Mouse (Mus musculus) urinary bladder, postnatal 36 days (tissue): ENCODE measurements around the gene Dnah17.

ENCODE experiments used
- DNase-seq, 2 experiments: peaks; one replicate each; pipeline ENCODE4 v3.0.0; 2022; ENCODE audit warnings: low spot score in 2 of 2, mixed read lengths in 1 of 2

Gene Dnah17

DNA sequence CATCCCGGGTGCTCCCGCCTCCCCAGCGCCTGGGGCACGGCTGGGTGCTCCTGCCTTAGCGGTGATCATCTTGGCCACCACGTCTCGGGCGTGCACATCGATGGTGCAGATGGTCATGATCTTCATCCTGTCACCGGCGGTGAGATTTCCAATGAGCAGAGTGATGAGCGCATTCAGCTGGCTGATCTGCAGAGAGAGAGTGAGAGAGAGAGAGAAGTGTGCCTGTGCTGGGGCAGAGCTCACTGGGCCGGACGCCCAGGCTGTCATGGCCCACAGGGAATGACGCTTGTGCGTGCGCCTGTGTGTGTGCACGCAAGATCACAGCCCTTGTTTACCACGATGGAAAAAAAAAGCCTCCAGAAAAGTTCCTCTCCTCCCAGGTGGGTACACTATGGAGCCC, 41.5 kb downstream of the Dnah17 start:
- no peak for DNase-seq

DNA sequence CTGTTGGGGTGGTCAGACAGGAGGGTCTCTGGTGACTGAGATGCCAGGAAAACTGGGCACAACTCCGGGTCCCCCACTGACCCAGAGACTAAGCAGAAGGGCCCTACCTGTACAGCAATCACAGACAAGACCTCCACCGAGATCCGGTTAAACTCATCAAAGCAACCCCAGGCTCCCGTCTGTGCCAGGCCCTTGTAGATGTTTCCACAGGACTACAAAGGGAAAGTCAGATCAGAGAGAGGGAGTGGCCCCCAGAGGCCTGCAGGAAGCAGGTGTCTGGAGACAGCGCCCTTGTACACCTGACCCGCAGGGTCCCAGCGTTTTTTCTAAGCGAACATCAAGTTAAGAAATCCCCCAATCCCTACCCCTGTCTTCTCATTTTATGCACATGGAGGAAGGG, 44.5 kb downstream of the Dnah17 start:
- DNase-seq, result no peak

DNA sequence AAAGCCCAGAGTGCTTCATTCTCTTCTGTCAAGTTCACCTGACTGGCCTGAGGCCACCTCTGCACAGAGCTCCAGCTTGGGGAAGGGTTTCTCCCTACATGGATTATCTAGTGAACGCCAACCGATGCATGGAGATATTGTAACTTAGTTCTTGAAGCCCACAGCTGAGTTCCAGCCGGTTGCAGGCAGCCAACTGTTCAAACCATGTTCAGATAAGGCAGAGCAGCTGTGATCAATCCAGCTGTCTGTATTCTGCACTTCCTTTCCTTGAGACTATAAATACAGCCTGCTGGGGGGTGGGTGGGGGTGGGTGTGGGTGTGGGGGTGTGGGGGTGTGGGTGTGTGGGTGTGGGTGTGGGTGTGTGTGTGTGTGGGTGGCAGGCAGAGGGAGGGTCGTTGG, 45.3 kb downstream of the Dnah17 start:
- DNase-seq, result no peak

- DNase-seq, result no peak
These were observed 46.2 kb downstream of the Dnah17 start for GRCm38 (mm10) chr11:118084266-118084665.

- peak; percentile 23 to 48 for DNase-seq
These were observed 46.6 kb downstream of the Dnah17 start for GRCm38 (mm10) chr11:118083811-118084210.

- DNase-seq, result no peak
These were observed 48.1 kb downstream of the Dnah17 start for GRCm38 (mm10) chr11:118082294-118082693.

- DNase-seq, result no peak
These were observed 50.7 kb downstream of the Dnah17 start for GRCm38 (mm10) chr11:118079750-118080149.

- no peak for DNase-seq
These were observed 53.5 kb downstream of the Dnah17 start for GRCm38 (mm10) chr11:118076929-118077328.

DNA sequence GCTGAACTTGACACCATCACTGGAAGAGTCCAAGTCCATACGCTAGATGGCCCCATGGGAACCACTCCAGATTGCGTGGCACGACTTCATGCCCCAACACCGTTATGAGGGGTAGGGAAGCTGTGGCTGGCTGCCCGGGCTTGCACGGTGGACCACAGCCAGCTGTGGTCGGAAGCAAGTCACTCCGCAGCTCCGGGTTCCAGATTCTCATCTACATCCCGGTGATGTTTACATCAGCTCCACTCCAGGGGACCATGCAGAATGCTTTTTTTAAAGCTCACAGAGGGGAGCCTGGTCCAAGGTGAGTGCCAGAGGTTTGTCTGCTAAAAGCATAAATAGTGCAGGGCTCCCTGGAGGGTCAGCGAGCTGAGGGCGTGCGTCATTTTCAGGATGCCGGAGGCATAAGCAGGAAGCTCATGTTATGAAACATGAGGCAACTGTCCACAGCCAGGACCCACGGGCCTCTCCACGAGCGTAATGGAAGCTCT, 55.4 kb downstream of the Dnah17 start:
- no peak for DNase-seq

DNA sequence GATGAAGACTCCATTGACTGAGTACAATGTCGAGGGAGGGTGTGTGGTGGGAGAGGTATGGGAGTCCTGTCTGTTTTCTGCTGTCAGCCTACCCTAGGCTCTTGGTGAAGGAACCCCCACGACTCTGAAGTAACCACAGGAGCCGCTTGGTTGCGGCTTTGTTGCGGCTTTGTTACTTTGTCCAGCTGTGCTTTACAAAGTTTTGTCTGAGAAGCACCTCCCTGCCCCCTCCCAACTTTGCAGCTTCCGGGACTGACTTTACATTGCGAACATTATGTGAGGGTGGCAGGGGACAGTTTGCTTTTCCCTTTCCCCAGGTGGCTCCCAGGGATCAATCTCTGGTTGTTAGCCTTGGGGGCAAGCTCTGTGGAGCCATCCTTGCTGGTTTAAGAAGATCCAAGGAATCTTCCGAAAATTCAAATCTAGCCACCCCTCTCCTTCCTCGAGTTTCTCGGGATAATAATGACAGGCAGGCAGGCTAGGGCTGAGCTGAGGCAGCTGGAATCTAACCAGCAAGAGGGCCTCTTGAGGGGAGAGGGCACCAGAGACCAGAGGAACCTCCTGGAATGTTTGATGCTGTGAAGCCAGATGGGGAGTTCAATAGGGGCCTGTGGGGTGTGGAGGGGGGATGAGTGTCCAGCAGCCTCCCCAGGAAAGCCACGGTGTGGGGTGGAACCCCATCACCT, 59.1 kb downstream of the Dnah17 start:
- DNase-seq, result no peak

DNA sequence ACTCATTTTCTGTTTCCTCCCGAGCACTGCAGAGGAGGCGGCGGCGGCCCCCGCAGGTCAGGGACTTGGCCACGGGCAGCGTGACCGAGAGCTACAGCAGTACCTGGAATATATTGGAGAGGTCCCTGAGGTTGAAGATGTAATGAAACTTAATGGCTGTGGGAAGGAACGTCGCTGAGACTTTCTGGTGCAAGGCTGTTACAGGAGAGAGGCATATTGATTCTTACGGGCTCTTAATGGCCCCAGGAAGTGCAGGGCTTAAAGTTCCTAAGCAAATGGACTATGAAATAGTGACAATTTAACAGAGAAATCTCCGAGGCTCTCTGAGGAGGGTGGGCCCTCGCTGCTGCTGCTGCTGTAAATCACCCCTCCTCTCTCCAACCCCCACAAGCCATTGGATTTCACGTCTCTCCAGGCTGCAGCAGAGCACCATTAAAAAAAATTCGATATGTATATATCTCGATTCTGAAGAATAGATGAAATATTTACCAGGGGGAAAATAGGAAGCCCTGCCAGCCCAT, 61.6 kb downstream of the Dnah17 start:
- DNase-seq, result no peak

DNA sequence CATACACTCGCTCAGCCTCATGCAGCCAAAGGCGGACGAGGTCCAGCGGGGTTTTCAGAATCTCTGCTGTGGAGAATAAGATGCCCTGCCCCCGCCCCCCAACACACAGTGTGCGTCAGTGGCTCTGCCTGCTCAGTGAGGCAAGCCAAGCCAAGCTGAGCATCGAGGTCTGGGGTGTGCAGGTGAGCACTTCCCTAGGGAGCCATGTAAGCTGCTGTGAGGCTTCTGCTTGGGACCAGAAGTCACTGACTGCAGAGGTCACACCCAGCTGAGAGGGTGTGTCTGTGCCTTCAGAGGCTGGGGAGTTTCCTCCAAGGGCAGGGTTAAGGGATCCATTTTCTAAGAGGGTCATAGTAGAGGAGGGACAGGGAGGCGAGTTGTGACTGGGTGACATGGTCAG, 62.8 kb downstream of the Dnah17 start:
- no peak for DNase-seq

GRCm38 (mm10) chr11:118060038-118060437, 70.4 kb downstream of the Dnah17 start:
- DNase-seq, result no peak

DNA sequence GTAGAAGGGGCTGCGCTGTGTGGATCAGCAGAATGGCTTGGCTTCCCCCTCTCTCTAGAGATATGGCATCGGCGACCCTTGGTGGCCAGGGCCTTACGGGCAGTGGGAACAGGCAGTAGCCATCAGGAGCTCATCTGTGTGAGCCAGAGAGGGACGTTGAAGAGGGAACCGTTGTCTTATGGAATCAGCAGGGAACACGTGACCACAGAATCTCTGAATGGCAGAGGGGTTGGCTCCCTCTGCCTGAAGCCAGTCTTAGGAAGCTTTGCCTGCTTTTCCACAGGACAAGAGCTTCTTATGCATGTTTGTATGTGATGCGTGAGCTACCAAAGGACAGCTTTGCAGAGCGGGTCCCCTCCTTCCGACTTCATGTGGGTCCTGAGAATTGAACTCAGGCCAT, 71.6 kb downstream of the Dnah17 start:
- DNase-seq, result no peak

DNA sequence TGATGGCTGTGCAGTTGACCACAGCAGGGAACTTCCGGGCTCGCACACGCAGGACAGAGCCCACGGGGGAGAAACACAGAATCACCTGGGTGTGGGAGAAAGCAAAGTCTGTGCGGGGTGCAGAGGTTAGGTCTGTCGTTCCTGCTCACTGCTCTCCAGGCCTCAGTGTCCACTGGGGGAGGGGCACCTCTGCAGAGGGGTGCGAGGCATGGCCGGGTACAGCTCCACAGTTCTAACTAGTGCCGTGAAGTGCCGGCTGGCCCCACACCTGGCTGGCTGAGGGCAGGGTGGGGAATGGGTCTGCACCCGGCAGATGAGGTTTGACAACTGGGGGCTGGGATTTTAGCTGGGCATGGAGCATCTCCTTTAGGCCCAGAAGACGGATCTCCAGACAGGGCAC, 72.1 kb downstream of the Dnah17 start:
- DNase-seq, result no peak

DNA sequence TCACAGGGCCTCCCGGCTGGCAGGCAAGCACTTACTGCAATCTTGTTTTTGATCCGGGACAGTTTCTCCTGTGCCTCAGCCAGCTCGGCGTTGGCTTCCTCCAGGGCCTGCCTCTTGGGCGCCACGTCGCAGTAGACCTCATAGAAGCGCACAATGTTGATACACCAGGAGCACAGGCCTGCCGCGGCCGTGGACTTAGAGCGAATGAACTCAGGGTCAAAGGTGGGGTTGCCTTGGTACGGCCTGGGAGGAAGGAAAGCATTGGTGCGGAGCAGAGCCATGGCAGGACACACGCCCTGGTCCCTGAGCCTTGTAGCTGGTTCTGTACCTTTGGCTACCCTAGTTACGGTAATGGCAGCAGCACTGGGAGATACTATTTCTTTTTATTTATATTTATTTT, 80.3 kb downstream of the Dnah17 start:
- no peak for DNase-seq

DNA sequence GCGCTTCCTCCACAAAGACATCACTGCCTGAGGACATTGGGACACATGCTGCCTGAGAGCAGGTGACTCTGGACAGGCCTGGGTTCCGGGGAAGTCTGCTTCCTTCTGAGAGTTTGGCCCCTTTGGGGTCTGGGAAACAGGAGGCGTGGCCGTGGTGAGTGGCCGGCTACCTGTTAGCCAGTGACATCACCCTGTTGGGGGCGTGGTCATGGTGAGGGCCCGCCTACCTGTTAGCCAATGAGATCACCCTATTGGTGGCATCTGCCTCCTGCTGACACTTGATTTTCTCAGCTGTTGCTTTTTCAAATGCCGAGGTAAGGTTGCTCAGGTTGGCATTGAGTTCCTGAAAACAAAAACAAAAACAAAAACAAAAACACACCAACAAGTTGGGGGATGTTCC, 80.8 kb downstream of the Dnah17 start:
- no peak for DNase-seq

DNA sequence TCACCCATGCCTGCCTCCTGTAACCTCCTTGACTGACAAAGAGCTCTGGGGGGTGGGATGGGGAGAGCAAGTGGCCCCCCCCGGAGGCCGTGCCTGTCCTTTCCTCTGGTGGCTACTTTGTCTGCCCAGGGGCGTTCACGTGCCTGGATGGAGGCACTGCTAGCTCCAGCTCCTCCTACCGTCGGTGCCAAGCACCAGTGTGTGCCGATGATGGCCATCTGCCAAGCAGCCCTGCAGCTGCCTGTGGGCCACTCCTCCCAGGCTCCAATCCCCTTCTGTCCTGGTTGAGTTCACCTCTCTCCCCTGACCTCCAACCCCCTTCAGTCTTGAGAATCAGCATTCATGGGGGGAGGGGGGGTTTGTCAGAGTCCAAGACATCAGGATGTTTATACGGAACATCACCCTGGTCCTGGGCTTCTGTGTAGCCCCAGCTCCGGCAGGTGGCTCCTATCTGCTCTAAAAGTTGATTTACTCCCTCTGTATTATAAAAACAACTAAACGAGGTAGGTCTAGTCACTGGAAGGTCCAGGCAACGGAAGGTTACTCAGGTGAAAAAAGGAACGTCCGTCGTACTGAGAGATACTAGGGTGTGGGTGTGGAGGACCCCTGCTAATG, 87.0 kb downstream of the Dnah17 start:
- DNase-seq, result peak in 1 of 2 experiments; percentile 57

- no peak for DNase-seq
These were observed 87.6 kb downstream of the Dnah17 start for GRCm38 (mm10) chr11:118042791-118043190.

GRCm38 (mm10) chr11:118035068-118035467, 95.4 kb downstream of the Dnah17 start:
- no peak for DNase-seq

DNA sequence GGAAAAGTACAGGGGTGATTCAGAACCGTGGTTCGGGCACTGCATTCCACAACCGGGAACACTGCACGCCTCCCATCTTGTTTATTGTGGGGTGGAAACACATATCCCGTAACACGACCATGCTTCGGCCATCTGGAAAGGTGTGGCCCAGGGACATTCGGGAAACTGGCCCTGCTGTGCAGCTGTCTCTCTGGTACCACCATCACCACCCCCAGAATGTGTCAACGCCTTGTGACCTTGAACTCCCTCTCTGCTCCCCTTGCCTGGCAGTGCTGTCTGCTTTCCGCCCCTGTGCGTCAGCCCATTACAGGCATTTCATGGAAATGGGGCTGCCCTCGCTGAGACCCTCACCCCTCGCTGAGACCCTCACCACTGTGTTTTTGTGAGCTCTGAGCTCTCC, 96.0 kb downstream of the Dnah17 start:
- DNase-seq, result no peak

DNA sequence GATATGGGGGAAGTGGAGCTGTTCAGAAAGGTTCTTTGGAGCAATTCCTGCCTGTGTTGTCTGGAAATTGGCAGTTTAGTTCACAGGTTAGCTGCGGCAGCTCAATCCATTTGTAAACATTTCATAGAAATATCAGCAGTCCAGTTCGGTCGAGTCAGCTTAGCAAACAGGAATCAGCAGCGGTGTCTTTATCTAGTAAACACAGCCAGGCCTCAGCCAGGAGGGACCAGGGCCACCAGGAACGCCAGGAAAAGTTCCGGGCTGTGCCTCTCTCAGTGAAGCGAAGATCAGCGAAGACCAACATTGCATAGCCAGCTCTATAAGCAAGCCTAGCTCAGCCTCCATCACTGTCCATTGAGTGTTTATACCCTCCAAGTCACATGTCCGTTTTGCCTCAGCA, 99.3 kb downstream of the Dnah17 start:
- DNase-seq, result no peak

DNA sequence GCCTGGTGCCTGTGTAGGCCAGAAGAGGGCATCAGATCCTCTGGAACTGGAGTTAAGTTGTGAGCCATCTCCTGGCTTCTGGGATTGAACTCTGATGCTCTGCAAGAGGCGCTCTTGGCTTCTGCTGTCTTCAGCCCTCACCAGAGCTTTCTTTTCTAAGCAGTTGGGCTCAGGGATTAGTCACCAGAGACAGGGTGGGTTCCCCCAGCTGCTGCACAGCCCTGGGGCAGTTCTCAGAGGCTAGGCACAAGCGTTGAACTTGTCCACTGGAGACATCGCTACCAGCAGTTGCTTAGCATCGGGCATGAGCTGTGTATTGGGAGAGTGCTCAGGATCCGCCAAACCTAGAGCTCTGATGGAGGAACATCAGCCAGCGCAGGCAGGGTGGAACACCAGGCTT, 101.3 kb downstream of the Dnah17 start:
- DNase-seq, result no peak
